Mouse (Mus musculus): ENCODE results near the gene Gm11634.
A peak's percentile ranks its signal among the peaks of the same experiment; 100 is the strongest.
"Not testable (repeated sequence)": the region's sequence is repeated elsewhere in the genome, so short reads cannot be mapped to it uniquely, and the experiment has no call there.

The Gm11634 gene

GRCm38 (mm10) chr11:101599156-101599555 lies at the start of gene Gm11634:
Gene Gm11634, minus strand, starts transcription at chr11:101599256.
- no peak for DNase-seq (ENCODE audit: low spot score)

GRCm38 (mm10) chr11:101647093-101647492 lies 48.0 kb upstream of the Gm11634 start:
- DNase-seq (ENCODE audit: low spot score): not testable (repeated sequence)

GRCm38 (mm10) chr11:101646283-101646794 lies 47.3 kb upstream of the Gm11634 start:
- not testable (repeated sequence) for DNase-seq (ENCODE audit: low spot score)

GRCm38 (mm10) chr11:101645411-101646282 lies 46.6 kb upstream of the Gm11634 start:
- DNase-seq (ENCODE audit: low spot score): peak; percentile 68

GRCm38 (mm10) chr11:101645043-101645410 lies 46.0 kb upstream of the Gm11634 start:
- DNase-seq (ENCODE audit: low spot score): not testable (repeated sequence)

- DNase-seq (ENCODE audit: low spot score): no peak
These were observed 45.5 kb upstream of the Gm11634 start for GRCm38 (mm10) chr11:101644591-101644990.

GRCm38 (mm10) chr11:101642931-101643330 lies 43.9 kb upstream of the Gm11634 start:
- DNase-seq (ENCODE audit: low spot score): no peak

GRCm38 (mm10) chr11:101641710-101642642 lies 42.9 kb upstream of the Gm11634 start:
- not testable (repeated sequence) for DNase-seq (ENCODE audit: low spot score)

- peak; percentile 82 for DNase-seq (ENCODE audit: low spot score)
These were observed 42.0 kb upstream of the Gm11634 start for GRCm38 (mm10) chr11:101640857-101641709.

GRCm38 (mm10) chr11:101639761-101640160 lies 40.7 kb upstream of the Gm11634 start:
- no peak for DNase-seq (ENCODE audit: low spot score)

GRCm38 (mm10) chr11:101635660-101636059 lies 36.6 kb upstream of the Gm11634 start:
- no peak for DNase-seq (ENCODE audit: low spot score)

- not testable (repeated sequence) for DNase-seq (ENCODE audit: low spot score)
These were observed 29.8 kb upstream of the Gm11634 start for GRCm38 (mm10) chr11:101628733-101629417.

- peak; percentile 89 for DNase-seq (ENCODE audit: low spot score)
These were observed 29.0 kb upstream of the Gm11634 start for GRCm38 (mm10) chr11:101627857-101628559.

- DNase-seq (ENCODE audit: low spot score): peak; percentile 83
These were observed 28.2 kb upstream of the Gm11634 start, which contains the start of gene Rdm1 for GRCm38 (mm10) chr11:101626995-101627856. Gene Rdm1, plus strand, starts transcription at chr11:101627195.

- DNase-seq (ENCODE audit: low spot score): no peak
These were observed 27.6 kb upstream of the Gm11634 start for GRCm38 (mm10) chr11:101626649-101626994.

- not testable (repeated sequence) for DNase-seq (ENCODE audit: low spot score)
These were observed 21.1 kb upstream of the Gm11634 start for GRCm38 (mm10) chr11:101620022-101620655.

GRCm38 (mm10) chr11:101618596-101618995 lies 19.5 kb upstream of the Gm11634 start:
- DNase-seq (ENCODE audit: low spot score): no peak

GRCm38 (mm10) chr11:101617849-101618248 lies 18.8 kb upstream of the Gm11634 start:
- peak; percentile 24 for DNase-seq (ENCODE audit: low spot score)
